Mouse (Mus musculus): ENCODE data around the gene Cfap61. TPM values are rescaled to one million over a fixed set of nuclear protein-coding genes. Genes with fewer than 3 reads are reported as not detected.
A peak's percentile ranks its signal among the peaks of the same experiment; 100 is the strongest.
"Not testable (repeated sequence)": the region's sequence is repeated elsewhere in the genome, so short reads cannot be mapped to it uniquely, and the experiment has no call there.

The Cfap61 gene
- polyA plus RNA-seq, 1 experiment from 2014 or later = 2.3 TPM

- peak within 1 kb of the TSS; percentile 77 for H3K4me2 ChIP-seq (ENCODE audit: low read depth, low read length)
- H3K36me3 ChIP-seq (ENCODE audit: control insufficient read depth, insufficient read depth, low read length) = peaks cover 2% of the 10 kb centered on the region; the same call in 1 of the 2 replicates
- H3K4me3 ChIP-seq (ENCODE audit: low read length) = peak within 1 kb of the TSS; percentile 96
- no peak within 1 kb of the TSS for H3K27ac ChIP-seq (ENCODE audit: low read length)
- WGBS = 86% methylated on average over 6 of the region's 6 CpGs
- no peaks in the 10 kb centered on the region for H3K9me3 ChIP-seq (ENCODE audit: control insufficient read depth, low read length)
- peaks cover 16% of the 10 kb centered on the region for H3K4me1 ChIP-seq (replicated peaks; ENCODE audit: control insufficient read depth, insufficient read depth, low read length)
- no peak for ATAC-seq (ENCODE audit: low read depth)
- peak within 1 kb of the TSS; percentile 51 for H3K9ac ChIP-seq (ENCODE audit: low read length)
- H3K27me3 ChIP-seq (ENCODE audit: control insufficient read depth, insufficient read depth, low read depth, low read length) = no peaks in the 10 kb centered on the region
These were observed 32.7 kb upstream of the Cfap61 start, which contains the start of gene Naa20 for GRCm38 (mm10) chr2:145901861-145902260. Gene Naa20, plus strand, starts transcription at chr2:145902099.

- Histone ChIP-seq H3K4me3 (ENCODE audit: low read length) (peak overlapping the region; percentile 96), H3K9ac (ENCODE audit: low read length) (peak overlapping the region; percentile 94), H3K4me1 (replicated peaks; ENCODE audit: control insufficient read depth, insufficient read depth, low read length) (peaks cover 16% of the 10 kb centered on the region), H3K4me2 (ENCODE audit: low read depth, low read length) (peak overlapping the region; percentile 77), H3K27ac (ENCODE audit: low read length) (peak overlapping the region; percentile 81), H3K9me3 (ENCODE audit: control insufficient read depth, low read length) (no peaks in the 10 kb centered on the region), H3K27me3 (ENCODE audit: control insufficient read depth, insufficient read depth, low read depth, low read length) (no peaks in the 10 kb centered on the region), H3K36me3 (ENCODE audit: control insufficient read depth, insufficient read depth, low read length) (peaks cover 5% of the 10 kb centered on the region)
- peak; percentile 97 for ATAC-seq (ENCODE audit: low read depth)
- under 1% methylated on average over 67 of the region's 68 CpGs for WGBS
These were observed 31.3 kb upstream of the Cfap61 start for GRCm38 (mm10) chr2:145903061-145903901.

GRCm38 (mm10) chr2:145903983-145904616 is 30.5 kb upstream of the Cfap61 start:
- WGBS = 27% methylated on average over 12 of the region's 12 CpGs
- no peaks in the 10 kb centered on the region for H3K9me3 ChIP-seq (ENCODE audit: control insufficient read depth, low read length)
- H3K4me3 ChIP-seq (ENCODE audit: low read length) = peak overlapping the region; percentile 96
- H3K4me2 ChIP-seq (ENCODE audit: low read depth, low read length) = peak overlapping the region; percentile 77
- peak overlapping the region; percentile 94 for H3K9ac ChIP-seq (ENCODE audit: low read length)
- no peak overlapping the region; the same call in 1 of the 2 replicates for H3K27ac ChIP-seq (ENCODE audit: low read length)
- H3K36me3 ChIP-seq (ENCODE audit: control insufficient read depth, insufficient read depth, low read length) = peaks cover 9% of the 10 kb centered on the region
- ATAC-seq (ENCODE audit: low read depth) = no peak
- no peaks in the 10 kb centered on the region for H3K27me3 ChIP-seq (ENCODE audit: control insufficient read depth, insufficient read depth, low read depth, low read length)
- H3K4me1 ChIP-seq (replicated peaks; ENCODE audit: control insufficient read depth, insufficient read depth, low read length) = peaks cover 16% of the 10 kb centered on the region

- Histone ChIP-seq H3K4me3 (ENCODE audit: low read length) (no peak overlapping the region), H3K9me3 (ENCODE audit: control insufficient read depth, low read length) (no peaks in the 10 kb centered on the region), H3K36me3 (ENCODE audit: control insufficient read depth, insufficient read depth, low read length) (peaks cover 9% of the 10 kb centered on the region), H3K9ac (ENCODE audit: low read length) (no peak overlapping the region), H3K4me2 (ENCODE audit: low read depth, low read length) (no peak overlapping the region), H3K27me3 (ENCODE audit: control insufficient read depth, insufficient read depth, low read depth, low read length) (no peaks in the 10 kb centered on the region), H3K27ac (ENCODE audit: low read length) (no peak overlapping the region), H3K4me1 (replicated peaks; ENCODE audit: control insufficient read depth, insufficient read depth, low read length) (peaks cover 16% of the 10 kb centered on the region)
- WGBS = 78% methylated on average over 6 of the region's 6 CpGs
- ATAC-seq (ENCODE audit: low read depth) = no peak
These were observed 29.4 kb upstream of the Cfap61 start for GRCm38 (mm10) chr2:145905156-145905555.

GRCm38 (mm10) chr2:145905884-145906283 is 28.7 kb upstream of the Cfap61 start:
- H3K27me3 ChIP-seq (ENCODE audit: control insufficient read depth, insufficient read depth, low read depth, low read length); H3K4me3 ChIP-seq (ENCODE audit: low read length); ATAC-seq (ENCODE audit: low read depth); H3K36me3 ChIP-seq (ENCODE audit: control insufficient read depth, insufficient read depth, low read length); H3K9me3 ChIP-seq (ENCODE audit: control insufficient read depth, low read length); H3K4me2 ChIP-seq (ENCODE audit: low read depth, low read length); H3K27ac ChIP-seq (ENCODE audit: low read length); H3K9ac ChIP-seq (ENCODE audit: low read length): not testable (repeated sequence)
- 45% methylated on average over 4 of the region's 4 CpGs for WGBS
- H3K4me1 ChIP-seq (replicated peaks; ENCODE audit: control insufficient read depth, insufficient read depth, low read length) = peaks cover 16% of the 10 kb centered on the region

- no peaks in the 10 kb centered on the region for H3K27me3 ChIP-seq (ENCODE audit: control insufficient read depth, insufficient read depth, low read depth, low read length)
- no peak for ATAC-seq (ENCODE audit: low read depth)
- H3K4me1 ChIP-seq (replicated peaks; ENCODE audit: control insufficient read depth, insufficient read depth, low read length) = no peaks in the 10 kb centered on the region
These were observed 13.5 kb upstream of the Cfap61 start for GRCm38 (mm10) chr2:145920941-145921650.

GRCm38 (mm10) chr2:145936975-145937374 is 2.4 kb downstream of the Cfap61 start:
- Histone ChIP-seq H3K27ac (ENCODE audit: low read length) (no peak overlapping the region), H3K36me3 (ENCODE audit: control insufficient read depth, insufficient read depth, low read length) (no peaks in the 10 kb centered on the region), H3K4me1 (replicated peaks; ENCODE audit: control insufficient read depth, insufficient read depth, low read length) (peaks cover 6% of the 10 kb centered on the region), H3K4me2 (ENCODE audit: low read depth, low read length) (no peak overlapping the region), H3K27me3 (ENCODE audit: control insufficient read depth, insufficient read depth, low read depth, low read length) (no peaks in the 10 kb centered on the region), H3K9ac (ENCODE audit: low read length) (no peak overlapping the region), H3K4me3 (ENCODE audit: low read length) (no peak overlapping the region), H3K9me3 (ENCODE audit: control insufficient read depth, low read length) (no peaks in the 10 kb centered on the region)
- 75% methylated on average over 8 of the region's 8 CpGs for WGBS
- ATAC-seq (ENCODE audit: low read depth) = no peak

More at GRCm38 (mm10) chr2:145920941-145921650, 13.5 kb upstream of the Cfap61 start:
- no peak overlapping the region for H3K27ac ChIP-seq (ENCODE audit: low read length)
- no peak overlapping the region for H3K9ac ChIP-seq (ENCODE audit: low read length)
- H3K4me2 ChIP-seq (ENCODE audit: low read depth, low read length) = no peak overlapping the region
- peaks cover 54% of the 10 kb centered on the region for H3K36me3 ChIP-seq (ENCODE audit: control insufficient read depth, insufficient read depth, low read length)
- no peaks in the 10 kb centered on the region for H3K9me3 ChIP-seq (ENCODE audit: control insufficient read depth, low read length)
- 83% methylated on average over 8 of the region's 8 CpGs for WGBS
- no peak overlapping the region for H3K4me3 ChIP-seq (ENCODE audit: low read length)

- Histone ChIP-seq H3K27ac (ENCODE audit: low read length) (no peak overlapping the region), H3K4me1 (replicated peaks; ENCODE audit: control insufficient read depth, insufficient read depth, low read length) (no peaks in the 10 kb centered on the region; the same call in 1 of the 2 replicates), H3K9me3 (ENCODE audit: control insufficient read depth, low read length) (no peaks in the 10 kb centered on the region), H3K9ac (ENCODE audit: low read length) (no peak overlapping the region), H3K4me3 (ENCODE audit: low read length) (no peak overlapping the region), H3K4me2 (ENCODE audit: low read depth, low read length) (no peak overlapping the region), H3K36me3 (ENCODE audit: control insufficient read depth, insufficient read depth, low read length) (no peaks in the 10 kb centered on the region), H3K27me3 (ENCODE audit: control insufficient read depth, insufficient read depth, low read depth, low read length) (no peaks in the 10 kb centered on the region)
- 41% methylated on average over 3 of the region's 3 CpGs for WGBS
- peak; percentile 45; the same call in 1 of the 2 replicates for ATAC-seq (ENCODE audit: low read depth)
These were observed 6.8 kb downstream of the Cfap61 start for GRCm38 (mm10) chr2:145941403-145941802.

- Histone ChIP-seq H3K36me3 (ENCODE audit: control insufficient read depth, insufficient read depth, low read length) (no peaks in the 10 kb centered on the region), H3K4me2 (ENCODE audit: low read depth, low read length) (no peak overlapping the region), H3K4me3 (ENCODE audit: low read length) (no peak overlapping the region), H3K4me1 (replicated peaks; ENCODE audit: control insufficient read depth, insufficient read depth, low read length) (no peaks in the 10 kb centered on the region; the same call in 1 of the 2 replicates), H3K9me3 (ENCODE audit: control insufficient read depth, low read length) (no peaks in the 10 kb centered on the region), H3K27me3 (ENCODE audit: control insufficient read depth, insufficient read depth, low read depth, low read length) (no peaks in the 10 kb centered on the region), H3K9ac (ENCODE audit: low read length) (no peak overlapping the region), H3K27ac (ENCODE audit: low read length) (no peak overlapping the region)
- 78% methylated on average over 3 of the region's 3 CpGs for WGBS
- no peak for ATAC-seq (ENCODE audit: low read depth)
These were observed 9.7 kb downstream of the Cfap61 start for GRCm38 (mm10) chr2:145944286-145944685.

Measured in lung, embryonic 16.5 days (tissue).